Mouse (Mus musculus) urinary bladder, postnatal 14 days (tissue): ENCODE results near the gene Slc44a1.

Source experiments
- DNase-seq: peaks from one replicate; pipeline ENCODE4 v3.0.0; 2021; ENCODE audit warnings: low spot score

Gene Slc44a1

DNA sequence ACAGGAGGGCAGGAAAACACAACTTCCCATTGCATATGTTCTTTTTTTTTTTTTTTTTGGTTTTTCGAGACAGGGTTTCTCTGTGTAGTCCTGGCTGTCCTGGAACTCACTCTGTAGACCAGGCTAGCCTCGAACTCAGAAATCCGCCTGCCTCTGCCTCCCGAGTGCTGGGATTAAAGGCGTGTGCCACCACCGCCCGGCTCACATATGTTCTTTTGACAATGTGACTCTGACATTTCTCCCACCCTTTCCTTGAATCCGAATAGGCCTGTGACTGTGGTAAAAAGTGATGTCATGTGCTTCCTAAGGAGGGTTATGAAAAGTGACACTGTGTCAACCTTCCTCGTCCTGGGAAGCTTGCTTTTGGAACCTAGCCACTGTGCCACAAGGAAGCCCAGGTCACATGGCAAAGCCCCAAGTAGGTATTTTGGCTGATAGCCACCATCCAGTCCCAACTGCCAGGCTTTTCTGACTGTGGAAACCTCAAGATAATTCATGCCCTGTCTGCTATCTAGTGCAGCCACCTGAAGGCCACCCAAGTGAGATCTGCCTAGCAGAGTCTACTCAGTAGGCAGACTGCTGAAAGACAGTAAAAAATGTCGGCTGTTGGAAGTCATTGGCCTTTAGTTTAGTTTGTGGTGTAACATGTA is 8.5 kb upstream of the Slc44a1 start:
- DNase-seq = no peak

DNA sequence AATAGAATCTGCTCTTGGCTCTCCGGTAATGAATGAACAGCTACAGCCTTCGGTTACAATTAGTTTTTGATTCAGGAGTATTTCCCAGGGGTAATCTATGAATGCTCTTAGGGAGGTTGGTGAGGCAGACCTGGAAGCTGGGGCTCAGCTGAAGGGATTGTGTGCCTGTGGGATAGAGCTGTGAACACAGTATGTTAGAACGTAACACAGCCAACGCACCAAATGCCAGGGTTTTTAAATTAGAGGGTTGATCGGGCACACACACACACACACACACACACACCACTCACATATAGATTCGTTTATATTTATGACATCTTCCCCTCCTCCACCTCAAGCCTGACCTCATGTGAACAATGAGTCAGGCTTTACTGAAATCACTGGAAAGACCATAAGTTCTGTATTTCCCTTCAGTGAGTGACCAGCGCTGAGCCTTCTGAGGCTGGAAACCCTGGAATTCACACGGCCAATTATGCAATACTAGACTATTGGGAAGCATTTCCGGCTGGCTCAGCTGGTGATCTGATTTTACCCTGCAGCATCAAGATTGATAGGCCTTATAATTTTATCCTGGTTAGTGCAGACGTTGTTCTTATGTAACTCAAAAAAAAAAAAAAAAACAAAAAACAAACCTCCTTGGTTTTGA is 3.0 kb upstream of the Slc44a1 start:
- peak; percentile 28 for DNase-seq

DNA sequence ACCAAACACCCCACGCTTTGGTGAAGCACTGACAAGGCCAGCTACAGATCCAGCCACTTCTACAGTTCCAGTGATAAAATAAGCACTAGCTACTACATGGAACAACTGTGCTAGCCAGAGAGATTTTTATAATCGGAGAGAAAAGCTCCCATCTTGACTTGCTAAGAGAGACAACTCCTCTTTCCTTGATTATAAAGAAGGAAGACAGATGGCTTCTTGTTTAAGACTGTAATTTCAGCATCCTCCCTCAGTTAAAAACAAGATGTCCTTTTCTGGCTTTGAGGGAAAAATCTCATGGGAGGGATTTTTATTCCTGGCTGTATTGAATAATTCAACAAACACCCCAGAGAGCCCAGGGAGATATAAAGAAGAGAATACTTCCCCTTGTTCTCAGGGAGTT is 1.8 kb upstream of the Slc44a1 start:
- no peak for DNase-seq

DNA sequence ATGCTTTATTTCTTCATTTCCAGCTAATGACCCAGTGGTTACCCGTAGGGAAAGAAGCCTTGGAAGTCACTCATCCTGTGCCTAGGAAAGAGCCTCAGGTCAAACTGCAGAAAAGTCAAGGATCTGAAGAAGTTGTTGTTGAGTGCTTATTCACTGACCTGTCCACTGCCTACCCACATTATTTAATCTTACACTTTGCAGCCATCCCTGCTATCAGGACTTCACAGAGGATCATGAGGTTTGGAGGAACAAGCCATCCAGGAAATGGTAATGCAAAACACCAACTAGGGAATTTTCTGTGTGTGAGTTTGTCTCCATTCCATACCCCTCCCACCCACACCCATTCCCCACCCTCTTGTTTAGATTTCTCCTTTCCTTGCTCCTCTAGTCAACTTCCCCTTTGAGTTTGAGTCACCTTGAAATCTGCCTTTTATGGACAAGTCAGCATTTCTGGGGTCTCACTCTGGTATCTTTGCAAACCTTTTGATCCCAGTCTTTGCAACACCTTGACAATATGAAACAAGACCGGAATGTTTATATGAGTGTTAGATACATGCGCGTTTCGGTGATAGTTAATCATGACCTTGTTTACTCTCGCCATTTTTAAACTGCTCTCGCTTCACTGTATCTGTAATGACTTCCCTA is 1.3 kb upstream of the Slc44a1 start:
- DNase-seq = no peak

DNA sequence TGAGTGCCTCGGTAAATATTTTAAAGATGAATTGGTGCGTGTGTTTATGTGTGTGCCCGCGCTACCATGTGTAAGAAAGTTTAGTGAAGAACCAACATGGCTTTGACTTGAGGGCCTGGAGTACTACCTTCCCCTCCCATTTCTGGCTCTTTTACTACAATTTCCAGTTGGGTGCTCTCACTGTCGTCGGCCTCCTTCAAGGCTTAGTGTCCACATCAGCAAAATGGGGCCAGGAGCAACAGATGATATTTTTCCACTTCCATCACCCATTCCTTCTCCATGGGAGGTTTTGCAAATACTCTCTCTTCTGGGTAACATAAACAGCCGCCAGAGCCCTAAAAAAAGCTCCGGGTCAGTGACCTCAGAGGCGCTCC is 590 bp upstream of the Slc44a1 start:
- no peak for DNase-seq

DNA sequence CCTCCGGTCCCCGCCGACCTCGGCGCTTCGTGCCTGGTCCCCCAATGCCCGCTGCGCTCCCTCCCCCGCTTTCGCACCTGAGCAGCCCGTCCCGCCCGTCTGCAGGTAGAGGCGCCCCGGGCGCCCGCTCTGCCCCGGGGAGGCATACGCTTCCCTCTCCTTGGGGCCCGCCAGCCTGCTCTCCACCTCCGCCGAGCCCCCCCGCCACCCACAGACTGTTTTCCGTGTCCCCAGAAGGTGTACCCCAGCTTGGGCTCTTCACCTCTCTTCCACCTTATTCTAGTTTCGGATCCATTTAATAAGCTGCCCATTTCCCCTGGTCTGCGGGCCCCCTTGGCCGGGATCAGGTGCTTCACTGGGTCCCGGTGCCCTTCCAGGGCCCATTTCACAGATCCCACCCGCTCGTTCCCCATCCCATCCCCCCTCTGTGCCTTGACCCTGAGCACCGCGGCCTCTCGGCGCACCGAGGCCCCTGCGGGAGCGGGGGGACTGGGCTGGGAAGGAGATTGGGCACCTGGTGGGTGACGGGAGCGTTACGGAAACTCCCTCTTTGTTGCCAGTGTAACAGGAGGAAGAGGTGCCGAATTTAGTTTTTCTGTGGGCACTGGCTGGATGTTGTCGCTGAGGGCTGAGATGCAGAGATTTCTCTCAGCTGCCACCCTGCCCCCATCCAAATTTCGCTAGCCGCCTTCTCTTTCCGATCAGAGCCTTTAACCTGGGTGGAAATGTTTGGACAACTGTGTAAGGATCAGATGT is 781 bp downstream of the Slc44a1 start:
- DNase-seq = peak; percentile 48

DNA sequence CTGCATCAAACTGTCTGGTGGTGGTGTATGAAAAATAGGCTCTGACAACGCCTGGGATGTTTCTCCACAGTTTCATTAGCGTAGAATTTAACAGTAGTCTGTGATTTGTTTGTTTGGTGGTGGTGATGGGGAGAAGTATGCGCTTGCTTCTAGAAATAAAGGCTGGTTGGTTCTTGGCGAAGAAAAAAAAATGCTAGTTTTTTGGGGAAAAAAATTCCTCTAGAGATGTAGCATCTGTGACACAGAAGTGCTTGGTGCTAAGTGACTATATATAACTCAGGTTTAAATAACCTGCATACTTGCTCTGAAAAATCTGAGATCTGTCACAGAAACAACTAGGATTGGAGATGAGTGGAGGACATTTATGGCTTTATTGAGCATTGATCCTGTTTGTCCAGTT is 1.5 kb downstream of the Slc44a1 start:
- DNase-seq = no peak

DNA sequence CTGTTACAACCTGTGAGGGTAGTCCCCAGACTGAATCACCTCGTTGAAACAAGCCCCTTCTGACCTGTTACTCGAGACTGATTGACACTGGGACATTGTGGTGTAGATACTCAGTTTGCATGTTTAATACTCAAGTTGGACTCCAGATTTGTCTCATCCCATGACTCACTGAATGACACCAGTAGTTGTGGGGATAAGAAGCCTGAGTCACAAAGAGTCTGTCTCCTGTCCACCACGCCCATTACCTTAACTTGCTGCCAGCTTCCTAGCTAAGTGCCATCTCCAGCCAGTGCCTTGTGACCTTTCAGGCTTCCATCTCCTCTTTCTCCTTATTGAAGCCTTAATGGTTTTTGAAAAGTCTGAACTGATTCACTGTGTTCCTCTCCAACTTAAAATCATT is 6.0 kb downstream of the Slc44a1 start:
- no peak for DNase-seq

DNA sequence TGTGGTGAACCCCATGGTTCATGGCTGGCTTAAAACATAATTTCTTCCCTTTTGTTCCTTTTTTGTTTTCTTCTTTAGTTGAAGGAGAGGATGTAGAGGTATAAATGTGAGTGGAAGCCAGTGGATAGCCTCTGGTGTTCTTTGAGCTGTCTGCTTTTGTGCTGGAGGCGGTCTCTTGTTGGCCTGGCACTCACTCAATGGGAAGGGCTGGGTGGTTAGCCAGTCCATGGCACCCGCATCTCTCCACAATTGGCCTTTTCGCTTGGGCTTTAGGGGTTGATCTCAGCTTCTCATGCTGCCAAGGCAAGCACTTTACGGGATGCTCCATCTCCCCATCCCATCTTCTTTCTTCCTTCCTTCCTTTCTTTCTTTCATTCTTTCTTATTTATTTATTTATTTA is 7.6 kb downstream of the Slc44a1 start:
- no peak for DNase-seq

DNA sequence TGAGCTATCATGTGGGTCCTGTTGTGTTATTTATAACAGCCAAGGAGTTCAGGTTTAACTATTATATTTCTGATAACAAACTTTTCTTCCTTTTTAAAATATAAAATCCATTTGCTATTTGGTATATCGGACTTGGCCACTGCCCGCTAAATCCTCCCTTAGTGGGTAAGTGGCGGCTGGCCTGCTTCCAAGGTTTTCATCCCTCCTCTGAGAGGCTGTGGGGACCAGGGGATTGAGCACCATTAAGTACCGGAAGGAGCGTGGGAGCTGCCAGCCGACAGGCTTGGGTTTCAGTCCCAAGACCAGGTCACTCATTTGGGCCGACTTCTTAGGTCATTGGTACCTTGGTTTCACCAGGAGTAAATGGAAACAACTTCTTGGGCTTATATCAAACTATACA is 10.5 kb downstream of the Slc44a1 start:
- no peak for DNase-seq

DNA sequence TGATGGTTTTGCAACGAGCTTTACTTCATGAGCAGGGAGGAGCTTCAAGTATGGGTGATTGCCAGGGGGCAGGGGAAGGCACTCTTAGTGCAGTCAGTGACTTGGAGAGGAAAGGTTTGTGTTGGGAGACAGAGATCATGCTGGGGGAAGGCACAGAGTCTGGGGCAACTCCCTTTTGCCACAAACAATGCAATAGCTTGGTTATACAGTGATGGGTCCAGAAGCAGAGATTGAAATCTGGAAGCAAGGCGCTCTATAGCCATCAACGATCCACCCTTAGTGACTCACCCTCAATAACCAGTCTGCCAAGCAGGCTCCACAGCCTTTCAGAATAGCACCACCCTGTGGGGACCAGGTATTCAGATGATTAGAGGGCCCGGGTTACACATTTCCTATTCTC is 11.7 kb downstream of the Slc44a1 start:
- DNase-seq = peak; percentile 78

DNA sequence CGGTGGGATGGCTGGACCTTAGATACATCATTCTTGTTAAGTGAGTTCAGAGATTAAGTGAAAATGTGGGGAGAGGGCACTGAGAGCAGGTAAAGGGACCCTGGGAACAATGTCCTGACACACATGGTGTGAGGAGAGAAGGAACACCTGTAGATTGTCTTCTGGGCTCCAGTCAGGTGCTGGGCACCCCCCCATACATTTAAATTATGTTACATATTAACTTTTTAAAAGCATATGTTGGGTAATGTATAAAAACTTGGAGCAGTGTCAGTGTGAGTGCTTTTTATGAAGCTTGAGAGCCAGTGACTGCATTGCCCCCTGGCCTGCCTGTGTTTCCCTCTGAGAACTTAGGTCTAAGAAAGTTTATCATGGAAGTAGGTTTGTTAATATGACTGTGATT is 12.2 kb downstream of the Slc44a1 start:
- no peak for DNase-seq

DNA sequence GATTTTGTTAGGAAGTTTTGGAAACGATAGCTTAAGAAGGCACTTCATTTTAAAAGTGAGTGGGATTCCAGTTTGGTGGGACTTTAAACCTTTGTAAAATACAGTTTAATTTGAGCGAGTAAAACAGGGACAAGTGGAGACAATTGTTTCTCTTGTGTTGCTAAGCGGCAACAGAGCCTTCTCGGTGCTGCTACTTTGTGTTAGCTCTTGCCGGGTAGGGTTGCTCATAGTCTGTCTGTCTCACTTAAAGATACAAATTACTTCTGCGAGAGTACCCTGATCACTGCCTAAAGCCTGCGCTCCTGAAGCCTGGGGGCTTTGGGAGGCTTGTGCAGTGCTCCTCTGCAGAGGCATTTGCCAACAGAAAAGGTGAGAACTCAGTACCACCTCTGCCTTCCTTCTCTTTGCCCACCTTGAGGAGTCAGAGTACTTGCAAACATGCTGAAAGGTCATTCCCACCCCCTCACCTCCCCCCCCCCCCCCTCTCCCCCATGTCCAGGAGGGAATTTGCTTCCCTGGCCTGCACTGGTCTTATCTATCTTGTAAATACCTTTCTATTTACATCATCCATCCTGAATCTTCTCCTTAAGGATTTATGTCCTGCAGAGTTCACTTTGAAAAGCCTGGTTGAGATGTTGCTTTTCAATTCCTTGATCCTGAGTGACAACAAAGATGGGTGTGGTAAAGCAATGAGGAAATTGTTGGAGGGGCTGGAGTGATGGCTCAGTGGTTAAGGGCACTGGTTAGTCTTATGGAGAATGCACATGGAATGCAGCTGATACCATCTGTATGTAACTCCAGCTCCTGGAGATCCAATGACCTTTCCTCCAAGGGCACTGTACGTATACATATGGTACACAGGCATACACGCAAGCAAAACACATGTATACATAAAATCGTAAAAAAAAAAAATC is 13.0 kb downstream of the Slc44a1 start:
- no peak for DNase-seq

DNA sequence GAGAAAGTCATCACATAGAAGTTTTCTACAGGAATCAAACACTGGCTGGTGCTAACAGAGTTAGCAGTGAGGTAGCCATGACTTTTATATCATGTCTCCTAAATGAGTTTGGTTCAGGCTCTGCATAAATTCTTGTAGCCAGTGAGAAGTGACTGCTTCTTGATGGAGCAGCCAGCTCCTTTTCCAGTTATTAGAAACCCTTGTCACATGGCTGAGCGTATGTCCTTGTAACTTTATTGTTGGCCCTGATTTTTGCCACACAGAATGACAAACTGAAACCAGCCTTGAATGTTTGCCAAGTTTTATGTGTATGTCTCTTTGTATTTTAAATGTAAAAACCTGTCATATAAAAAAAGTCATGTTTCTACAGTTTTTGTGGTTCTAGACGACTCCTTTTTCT is 15.7 kb downstream of the Slc44a1 start:
- DNase-seq = no peak

DNA sequence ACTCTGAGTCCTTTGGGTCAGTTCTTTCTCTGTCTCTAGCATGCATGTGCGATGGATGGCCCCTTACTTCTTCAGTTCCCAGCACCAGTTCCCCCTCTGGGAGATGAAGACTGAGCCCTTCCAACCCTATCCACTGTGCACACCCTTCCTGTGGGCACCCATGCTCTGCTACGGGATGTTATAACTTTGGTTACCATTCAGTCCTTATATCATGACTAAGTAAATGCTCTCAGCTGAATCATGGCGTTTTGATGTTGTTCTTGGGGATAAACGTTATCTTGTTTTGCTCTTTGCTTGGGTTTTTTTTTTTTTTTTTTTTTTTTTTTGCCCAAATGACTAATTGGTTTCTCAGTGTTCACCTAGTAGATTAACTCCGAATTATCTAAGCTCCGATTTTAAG is 16.4 kb downstream of the Slc44a1 start:
- no peak for DNase-seq

DNA sequence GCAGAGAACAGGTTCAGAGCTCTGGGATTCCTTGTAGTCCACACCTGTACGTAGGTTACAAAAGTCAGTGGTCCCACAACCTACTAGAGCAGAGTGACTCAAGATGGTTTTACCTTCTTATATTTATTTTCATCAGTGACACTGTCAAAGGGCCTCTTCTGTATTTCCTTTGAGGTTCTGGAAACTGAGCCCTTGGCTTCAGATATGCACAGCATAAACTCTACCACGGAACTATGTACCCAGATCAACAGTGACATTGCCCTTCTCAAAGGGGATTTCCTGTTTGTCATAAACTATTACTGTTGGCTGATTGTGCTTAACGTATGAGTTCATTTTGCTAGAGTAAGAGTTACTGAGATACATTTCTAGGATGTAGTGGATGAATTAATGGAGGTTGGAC is 18.3 kb downstream of the Slc44a1 start:
- DNase-seq = no peak

DNA sequence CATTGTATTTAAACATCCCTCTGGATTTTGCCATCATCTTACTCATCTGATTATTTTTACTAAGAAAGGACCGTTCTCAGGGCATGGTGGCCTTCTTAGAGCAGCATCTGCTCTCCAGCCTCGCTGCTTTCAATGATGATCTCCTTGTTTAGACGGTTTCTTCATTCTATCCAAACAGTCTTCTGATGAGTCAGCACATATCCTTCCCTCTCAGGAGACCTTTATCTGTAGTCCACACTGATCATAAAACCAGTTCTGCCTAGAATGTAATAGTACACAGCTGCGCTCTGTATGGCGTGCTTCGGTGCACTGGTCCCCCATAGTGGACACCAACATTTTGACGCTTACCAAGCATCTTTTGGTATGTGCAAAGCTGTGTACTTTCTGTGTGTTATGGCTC is 19.5 kb downstream of the Slc44a1 start:
- DNase-seq = no peak

DNA sequence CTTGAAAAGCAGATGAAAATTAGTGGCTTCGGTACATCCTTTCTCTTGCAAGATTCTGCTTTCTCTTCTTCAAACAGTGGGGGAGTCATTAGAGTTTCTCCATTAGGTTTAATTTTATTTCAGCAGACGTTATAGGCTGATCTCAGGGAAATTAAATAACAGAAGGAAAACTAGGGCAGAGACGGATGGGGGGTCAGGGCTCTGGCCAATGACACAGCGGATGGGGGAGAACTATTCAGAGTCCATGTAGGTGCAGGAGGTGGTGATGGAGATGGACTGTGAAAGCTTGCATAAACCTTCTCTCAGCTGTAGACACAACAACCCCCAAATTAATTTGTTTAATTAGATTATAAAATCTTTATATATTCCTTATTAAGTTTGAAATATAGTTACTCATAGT is 20.8 kb downstream of the Slc44a1 start:
- DNase-seq = no peak

DNA sequence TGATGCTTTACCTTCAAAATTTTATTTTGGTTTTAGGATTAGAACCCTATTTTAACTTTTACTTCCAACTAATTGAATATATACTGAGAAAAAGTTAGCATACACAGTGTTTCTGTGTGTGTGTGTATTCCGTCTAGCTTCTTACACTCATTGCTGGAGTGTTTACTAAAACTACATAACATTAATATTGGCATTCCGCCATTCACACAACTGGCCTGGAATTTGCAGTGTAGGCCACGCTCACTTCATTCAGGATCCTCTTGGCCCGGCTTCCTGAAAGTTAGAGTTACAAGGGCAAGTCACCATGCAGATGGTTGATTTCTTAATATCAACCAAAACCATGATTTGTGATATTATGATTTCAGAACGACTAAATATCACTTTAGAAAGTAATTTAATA is 21.9 kb downstream of the Slc44a1 start:
- DNase-seq = no peak

DNA sequence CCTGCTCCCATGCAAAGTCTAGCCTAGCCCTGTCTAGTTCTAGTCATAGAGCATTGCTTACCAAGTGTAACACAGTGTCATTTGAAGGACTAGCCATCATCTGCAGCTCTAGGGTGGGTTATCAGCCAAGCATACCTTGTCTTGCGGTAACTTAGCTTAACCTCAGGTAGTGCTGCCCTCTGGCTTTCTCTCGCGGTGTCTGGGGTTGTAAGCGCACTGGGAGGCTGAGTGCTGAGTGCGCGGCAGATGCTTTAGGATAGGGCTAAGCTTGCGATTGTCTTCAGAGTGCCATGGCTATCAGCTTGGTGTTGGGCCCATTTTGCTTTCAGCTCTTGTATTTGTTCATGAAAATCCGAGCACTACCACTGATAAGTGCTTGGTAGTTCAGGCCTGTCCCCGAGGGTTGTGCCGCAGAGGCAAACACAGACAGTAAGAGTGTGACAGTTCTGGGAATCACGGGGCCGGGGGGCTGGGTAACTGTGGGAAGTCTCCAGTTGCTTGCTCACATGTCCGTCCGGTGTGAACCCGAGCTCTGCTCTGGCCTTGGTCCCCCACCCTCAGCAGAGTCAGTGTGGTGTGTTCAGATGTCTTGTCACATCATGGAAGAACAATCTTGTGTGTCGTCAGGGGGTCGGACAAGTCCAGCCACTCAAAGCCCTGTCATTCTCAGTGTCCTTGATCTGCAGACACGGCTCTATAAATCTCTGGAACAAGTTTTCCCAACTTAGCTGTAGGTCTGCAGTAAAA is 22.5 kb downstream of the Slc44a1 start:
- DNase-seq = no peak

DNA sequence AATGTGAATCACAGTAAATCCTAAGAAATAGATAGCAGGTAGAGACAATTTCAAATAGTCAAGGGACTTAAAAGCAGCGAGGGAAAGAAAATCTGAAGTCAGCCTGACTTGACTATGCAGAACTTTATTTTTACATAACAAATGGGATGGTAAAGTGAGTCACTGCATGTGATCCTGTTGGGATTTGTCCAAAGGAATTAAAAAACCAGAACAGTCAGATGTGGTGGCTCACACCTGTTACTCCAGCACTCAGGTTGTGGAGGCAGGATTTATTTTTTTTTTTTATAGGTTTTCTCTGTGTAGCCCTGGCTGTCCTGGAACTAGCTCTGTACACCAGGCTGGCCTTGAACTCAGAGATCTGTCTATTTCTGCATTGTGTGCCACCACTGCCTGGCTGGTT is 25.7 kb downstream of the Slc44a1 start:
- no peak for DNase-seq
